Mouse (Mus musculus): ENCODE measurements around the gene Pde4c.

GRCm38 (mm10) chr8:70696019-70696885 lies 27.3 kb upstream of the Pde4c start:
- TF ChIP-seq POLR2A (IDR thresholded peaks at IDR 0.05; ENCODE audit: insufficient read length, low read depth) (no peak), TCF3 (IDR thresholded peaks at IDR 0.05; ENCODE audit: insufficient read length, low read depth) (no peak)

Measured in myocyte (in vitro differentiated cells).